Mouse (Mus musculus) bone marrow macrophage, adult 2 months (primary cell): ENCODE measurements around the gene Olfr332.

Experiments used
- CTCF ChIP-seq: IDR thresholded peaks from 2 replicates; pipeline ENCODE4 v1.5.1; 2012; ENCODE audit warnings: low read depth, mild to moderate bottlenecking, low read length, moderate library complexity
- POLR2A ChIP-seq: IDR thresholded peaks from 2 replicates; pipeline ENCODE4 v1.6.1; 2012; ENCODE audit warnings: mild to moderate bottlenecking, low read depth, low read length, borderline replicate concordance

DNA sequence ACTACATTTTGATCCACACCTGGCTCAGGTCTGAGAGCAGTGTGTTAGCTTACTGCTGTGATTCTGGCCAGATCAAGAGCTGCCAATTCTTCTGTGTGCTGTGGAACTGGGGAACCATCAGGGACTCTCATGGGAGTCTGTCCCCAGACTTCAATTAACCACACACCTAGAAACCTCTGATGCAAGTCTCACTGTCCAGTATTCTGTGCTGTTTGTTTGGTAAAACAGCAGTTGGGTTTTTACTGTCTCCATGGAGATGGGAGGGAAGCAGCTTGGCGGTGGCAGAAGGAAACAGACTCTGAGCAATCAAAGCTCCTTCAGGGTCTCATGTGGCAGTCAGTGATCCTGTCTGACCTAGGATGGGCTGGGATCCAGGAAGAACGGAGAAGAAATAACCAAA, at the start of gene Olfr332:
- TF ChIP-seq POLR2A (no peak), CTCF (no peak)
